12 mouse cellular contexts compared by ENCODE assay signal in genomic region chr7:134167586-134167985, GRCm38 (mm10).
DNase-seq lines count a peak whose midpoint lies in the region; ATAC-seq and TF ChIP-seq lines count a peak whose summit lies in the region.
"Had no signal": no experiment of that assay in that cellular context is flagged by ENCODE, and none has a peak within 500 bp of the region (broad histone marks: within the 10 kb centered on the region; RNA-seq: fewer than 3 reads in every experiment).

No protein-coding gene starts in this region.

- WGBS in heart, adult 2 months, result 42% methylated on average over 3 of the region's 3 CpGs
- 15% methylated on average over 3 of the region's 3 CpGs for WGBS in lung, postnatal 0 days
- 14% methylated on average over 3 of the region's 3 CpGs for WGBS in embryonic facial prominence, embryonic 12.5 days
- WGBS in hindbrain, embryonic 13.5 days, result 57% methylated on average over 3 of the region's 3 CpGs
- WGBS in forebrain, postnatal 0 days, result 50% methylated on average over 3 of the region's 3 CpGs

- no peak overlapping the region for H3K4me3 ChIP-seq in heart, adult 2 months
- H3K4me3 ChIP-seq in lung, postnatal 0 days (ENCODE audit: low read depth, low read length), result no peak overlapping the region
- no peak overlapping the region for H3K4me3 ChIP-seq in embryonic facial prominence, embryonic 12.5 days
- no peak overlapping the region for H3K4me3 ChIP-seq in hindbrain, embryonic 13.5 days
- H3K4me3 ChIP-seq in forebrain, postnatal 0 days (ENCODE audit: low read depth, low read length), result no peak overlapping the region
- H3K4me3 ChIP-seq: left cerebral cortex, adult 2 months had no signal

- no peak overlapping the region for H3K4me2 ChIP-seq in lung, postnatal 0 days (replicated peaks; ENCODE audit: low read depth, low read length)
- no peak overlapping the region for H3K4me2 ChIP-seq in embryonic facial prominence, embryonic 12.5 days (replicated peaks)
- H3K4me2 ChIP-seq in hindbrain, embryonic 13.5 days, result no peak overlapping the region
- no peak overlapping the region for H3K4me2 ChIP-seq in forebrain, postnatal 0 days (ENCODE audit: low read depth)

- H3K9me3 ChIP-seq in lung, postnatal 0 days (ENCODE audit: low read length), result no peaks in the 10 kb centered on the region
- H3K9me3 ChIP-seq in embryonic facial prominence, embryonic 12.5 days, result no peaks in the 10 kb centered on the region
- H3K9me3 ChIP-seq in hindbrain, embryonic 13.5 days, result no peaks in the 10 kb centered on the region
- H3K9me3 ChIP-seq in forebrain, postnatal 0 days (ENCODE audit: low read length), result no peaks in the 10 kb centered on the region

- peak; percentile 11 to 23 for DNase-seq in heart, adult 2 months
- DNase-seq in heart, adult 8-10 months (ENCODE audit: low spot score), result no peak
- peak; percentile 64 for DNase-seq in lung, postnatal 0 days (ENCODE audit: low spot score)
- DNase-seq in lung, adult 18-20 months, result no peak
- peak; percentile 25 to 41 for DNase-seq in kidney, postnatal 4 days
- no peak for DNase-seq in forebrain, postnatal 0 days
- DNase-seq: cerebellum, postnatal 10 days; spleen, adult 18-20 months had no signal

- no peak overlapping the region for H3K9ac ChIP-seq in heart, adult 2 months (ENCODE audit: low read depth, low read length)
- H3K9ac ChIP-seq in lung, postnatal 0 days (replicated peaks; ENCODE audit: low read depth), result no peak overlapping the region
- no peak overlapping the region for H3K9ac ChIP-seq in embryonic facial prominence, embryonic 12.5 days
- no peak overlapping the region for H3K9ac ChIP-seq in hindbrain, embryonic 13.5 days
- no peak overlapping the region for H3K9ac ChIP-seq in forebrain, postnatal 0 days

- TF ChIP-seq POLR2A in heart, adult 2 months (IDR thresholded peaks at IDR 0.05; ENCODE audit: insufficient read depth, low read depth, low read length), result no peak

- H3K79me2 ChIP-seq in heart, adult 2 months (replicated peaks; ENCODE audit: control insufficient read depth, insufficient read depth, low read length), result no peaks in the 10 kb centered on the region

- TF ChIP-seq EP300 in heart, adult 2 months (IDR thresholded peaks at IDR 0.05; ENCODE audit: insufficient read depth, low read depth, low read length), result no peak
- 0 out of 2 replicates have a peak, but pooled peaks have one; percentile 19 for TF ChIP-seq EP300 in lung, postnatal 0 days (IDR thresholded peaks at IDR 0.05)

- no peaks in the 10 kb centered on the region for H3K27me3 ChIP-seq in heart, adult 2 months (ENCODE audit: control insufficient read depth, insufficient read depth, low read length)
- H3K27me3 ChIP-seq in lung, postnatal 0 days (replicated peaks; ENCODE audit: insufficient read depth, low read length), result no peaks in the 10 kb centered on the region
- H3K27me3 ChIP-seq in embryonic facial prominence, embryonic 12.5 days, result no peaks in the 10 kb centered on the region
- no peaks in the 10 kb centered on the region for H3K27me3 ChIP-seq in hindbrain, embryonic 13.5 days
- H3K27me3 ChIP-seq in forebrain, postnatal 0 days (ENCODE audit: insufficient read depth, low read length), result no peaks in the 10 kb centered on the region

- no peaks in the 10 kb centered on the region for H3K36me3 ChIP-seq in heart, adult 2 months (ENCODE audit: control insufficient read depth, insufficient read depth, low read length)
- H3K36me3 ChIP-seq in lung, postnatal 0 days (ENCODE audit: insufficient read depth, low read length), result no peaks in the 10 kb centered on the region
- no peaks in the 10 kb centered on the region for H3K36me3 ChIP-seq in embryonic facial prominence, embryonic 12.5 days
- H3K36me3 ChIP-seq in hindbrain, embryonic 13.5 days, result no peaks in the 10 kb centered on the region
- no peaks in the 10 kb centered on the region for H3K36me3 ChIP-seq in forebrain, postnatal 0 days (ENCODE audit: insufficient read depth)

- no peak overlapping the region for H3K27ac ChIP-seq in heart, adult 2 months
- H3K27ac ChIP-seq in lung, postnatal 0 days (ENCODE audit: low read length), result no peak overlapping the region
- H3K27ac ChIP-seq in embryonic facial prominence, embryonic 12.5 days, result no peak overlapping the region
- no peak overlapping the region for H3K27ac ChIP-seq in hindbrain, embryonic 13.5 days
- no peak overlapping the region for H3K27ac ChIP-seq in forebrain, postnatal 0 days (ENCODE audit: low read depth, low read length)
- H3K27ac ChIP-seq: left cerebral cortex, adult 2 months had no signal

- TF ChIP-seq CTCF in heart, adult 2 months (IDR thresholded peaks at IDR 0.05), result no peak
- no peak for TF ChIP-seq CTCF in lung, postnatal 0 days (IDR thresholded peaks at IDR 0.05)
- no peak for TF ChIP-seq CTCF in forebrain, postnatal 0 days (IDR thresholded peaks at IDR 0.05; ENCODE audit: low read depth)

- H3K4me1 ChIP-seq in heart, adult 2 months (ENCODE audit: control insufficient read depth, insufficient read depth, low read length), result no peaks in the 10 kb centered on the region; the same call in none of the 2 replicates
- peaks cover 4% of the 10 kb centered on the region; the same call in 1 of the 2 replicates for H3K4me1 ChIP-seq in lung, postnatal 0 days (ENCODE audit: insufficient read depth, low read depth, low read length)
- 0 out of 2 replicates have a peak, but pooled peaks cover 7% of the 10 kb centered on the region for H3K4me1 ChIP-seq in embryonic facial prominence, embryonic 12.5 days
- peaks cover 7% of the 10 kb centered on the region; the same call in 1 of the 2 replicates for H3K4me1 ChIP-seq in hindbrain, embryonic 13.5 days (replicated peaks)
- H3K4me1 ChIP-seq in forebrain, postnatal 0 days (ENCODE audit: insufficient read depth), result no peaks in the 10 kb centered on the region

- peak; percentile 46; the same call in 1 of the 2 replicates for ATAC-seq in lung, postnatal 0 days
- ATAC-seq in embryonic facial prominence, embryonic 12.5 days (ENCODE audit: insufficient number of reproducible peaks, insufficient read depth, low FRiP score, low TSS enrichment), result peak; percentile 69; the same call in 1 of the 2 replicates
- no peak for ATAC-seq in hindbrain, embryonic 13.5 days (ENCODE audit: low FRiP score)
- ATAC-seq in forebrain, postnatal 0 days, result no peak
- ATAC-seq: inflammation-experienced regulatory T-cells, adult 6 months had no signal

- intact Hi-C loops in heart, adult 2 months (cut with DNase I), result no loop called here

Comparison
In these comparisons a context has a peak if more than half of its experiments do, and no peak if none do; other contexts are left out.
1. DNase-seq: peak in heart, adult 2 months (2 of 2), lung, postnatal 0 days (single experiment) and kidney, postnatal 4 days (2 of 2); none in heart, adult 8-10 months (single experiment), lung, adult 18-20 months (0 of 2) and forebrain, postnatal 0 days (single experiment).
2. ATAC-seq: peak in lung, postnatal 0 days (single experiment) and embryonic facial prominence, embryonic 12.5 days (single experiment); none in hindbrain, embryonic 13.5 days (single experiment) and forebrain, postnatal 0 days (single experiment).